Mouse (Mus musculus) lung, postnatal 10 days (tissue): ENCODE results near the gene Hdac5.
A peak's percentile ranks its signal among the peaks of the same experiment; 100 is the strongest.
"Not testable (repeated sequence)": the region's sequence is repeated elsewhere in the genome, so short reads cannot be mapped to it uniquely, and the experiment has no call there.

ENCODE experiments used
- DNase-seq: peaks from one replicate; pipeline ENCODE4 v3.0.0; 2021

Gene Hdac5

DNA sequence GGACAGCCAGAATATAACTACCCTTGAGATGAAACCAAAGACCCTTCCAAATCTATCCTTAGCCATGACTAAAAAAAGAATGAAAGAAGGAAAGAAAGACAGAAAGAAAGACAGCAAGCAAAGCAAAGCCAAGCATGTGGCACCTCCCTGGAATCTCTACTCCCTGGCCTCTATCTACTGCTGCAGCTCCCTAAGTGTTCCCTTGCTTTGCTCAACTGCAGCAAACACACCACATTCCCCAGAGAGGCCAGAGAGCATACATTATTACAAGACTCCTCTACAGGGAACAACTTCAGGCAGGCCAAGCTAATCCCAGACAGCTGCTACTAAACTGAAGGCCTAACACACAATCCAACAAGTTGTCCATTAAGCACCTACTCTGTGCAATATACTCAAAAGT, 50.1 kb downstream of the Hdac5 start:
- no peak for DNase-seq

DNA sequence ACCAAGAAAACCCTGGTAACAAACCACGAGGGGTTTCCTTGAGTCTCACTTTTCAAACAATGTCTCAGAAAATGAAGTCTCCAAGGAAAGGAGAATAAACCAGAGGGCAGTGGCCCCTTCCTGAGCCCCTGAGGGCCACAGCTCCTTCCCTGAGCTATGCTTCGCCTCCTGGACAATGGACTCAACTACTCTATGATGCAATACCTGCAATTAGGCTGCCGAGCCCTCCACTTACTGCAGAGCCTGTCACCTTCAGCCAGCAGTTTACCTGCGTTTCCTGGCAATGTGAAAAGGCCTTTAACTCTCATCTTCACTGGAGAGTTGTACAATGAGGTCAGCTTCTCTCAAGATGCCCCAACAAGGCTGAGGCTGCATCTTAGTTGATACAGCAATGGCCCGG, 61.3 kb downstream of the Hdac5 start:
- DNase-seq, result no peak

DNA sequence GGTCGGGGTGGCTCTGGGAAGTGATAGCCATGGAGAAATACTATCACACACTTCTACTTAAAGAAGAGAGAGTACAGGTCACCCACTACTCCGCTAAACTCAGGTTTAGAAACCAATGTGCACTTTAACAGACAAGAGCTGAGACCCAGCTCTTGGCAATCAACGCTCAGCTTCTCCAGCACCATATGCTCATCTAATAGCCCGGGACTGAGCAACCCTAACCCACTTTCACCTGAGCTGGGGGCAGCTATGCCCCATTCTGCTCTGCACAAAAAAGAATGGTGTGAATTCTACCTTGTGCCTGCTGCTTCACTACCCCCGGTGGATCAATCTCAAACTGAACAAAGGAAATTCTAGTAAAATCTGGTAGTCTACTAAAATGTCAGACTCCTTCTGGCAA, 62.4 kb downstream of the Hdac5 start:
- DNase-seq, result no peak

DNA sequence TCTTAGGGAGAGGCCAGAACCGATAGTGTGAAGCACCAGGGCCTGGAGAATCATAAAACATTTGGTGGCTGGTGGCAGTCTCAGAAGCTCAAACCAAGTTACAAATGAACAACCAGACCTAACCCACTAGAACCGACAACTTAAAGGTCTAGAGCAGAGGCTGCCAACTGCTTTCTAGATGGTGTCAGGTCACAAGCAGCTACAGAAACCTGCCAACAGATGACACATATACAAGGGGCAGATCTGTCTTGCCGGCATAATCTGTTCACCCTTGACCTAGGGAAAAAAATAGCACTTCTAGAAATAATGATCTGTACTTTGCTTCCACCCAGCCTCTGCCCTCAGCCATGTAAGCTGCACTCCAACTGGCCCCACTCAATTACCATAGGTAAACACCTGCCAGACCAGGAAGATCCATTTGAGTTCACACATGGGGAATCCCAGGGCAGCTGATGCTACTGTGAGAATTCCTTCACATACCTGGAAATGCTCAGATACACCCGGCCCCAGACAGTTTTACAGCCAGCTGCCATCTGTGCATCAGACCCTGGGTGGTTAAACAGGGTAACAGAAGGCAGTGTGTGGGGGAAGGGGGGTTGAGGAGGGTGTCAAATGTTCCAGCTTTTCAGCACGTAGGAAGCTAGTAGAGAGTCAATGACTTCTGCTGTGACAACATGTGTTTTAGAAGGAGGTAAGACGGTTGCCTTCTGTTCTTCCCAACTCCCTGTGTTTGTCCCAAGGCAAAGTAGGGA, 63.8 kb downstream of the Hdac5 start:
- DNase-seq, result no peak

DNA sequence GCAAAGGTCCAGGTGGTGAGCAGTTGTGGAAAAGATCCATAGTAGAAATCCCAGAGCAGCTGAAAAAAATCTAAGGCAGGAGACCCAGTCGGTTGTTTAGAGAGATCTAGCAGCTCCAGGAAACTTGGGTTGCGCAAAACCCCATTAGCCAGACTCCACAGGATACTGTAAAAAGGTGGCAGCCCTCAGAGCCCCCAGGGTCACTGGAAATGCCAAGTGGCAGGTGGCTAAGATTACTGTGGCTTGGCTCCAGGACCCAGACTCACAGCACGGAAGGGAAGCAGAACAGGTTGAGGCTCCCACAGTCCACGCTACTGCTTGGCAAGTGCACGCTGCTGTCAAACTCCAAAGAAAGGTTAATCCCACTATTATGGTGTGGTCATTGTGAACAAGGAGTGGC, 70.2 kb downstream of the Hdac5 start:
- no peak for DNase-seq

DNA sequence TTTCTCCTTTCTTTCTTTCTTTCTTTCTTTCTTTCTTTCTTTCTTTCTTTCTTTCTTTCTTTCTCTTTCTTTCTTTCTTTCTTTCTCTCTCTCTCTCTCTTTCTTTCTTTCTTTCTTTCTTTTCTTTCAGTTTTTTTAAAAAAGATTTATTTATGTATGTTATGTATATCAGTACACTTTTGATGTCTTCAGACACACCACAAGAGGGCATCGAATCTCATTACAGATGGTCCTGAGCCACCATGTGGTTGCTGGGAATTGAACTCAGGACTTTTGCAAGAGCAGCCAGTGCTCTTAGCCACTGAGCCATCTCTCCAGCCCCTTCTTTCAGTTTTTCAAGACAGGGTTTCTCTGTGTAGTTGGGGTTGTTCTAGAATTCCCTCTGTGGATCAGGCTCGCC, 71.9 kb downstream of the Hdac5 start:
- DNase-seq, result not testable (repeated sequence)

DNA sequence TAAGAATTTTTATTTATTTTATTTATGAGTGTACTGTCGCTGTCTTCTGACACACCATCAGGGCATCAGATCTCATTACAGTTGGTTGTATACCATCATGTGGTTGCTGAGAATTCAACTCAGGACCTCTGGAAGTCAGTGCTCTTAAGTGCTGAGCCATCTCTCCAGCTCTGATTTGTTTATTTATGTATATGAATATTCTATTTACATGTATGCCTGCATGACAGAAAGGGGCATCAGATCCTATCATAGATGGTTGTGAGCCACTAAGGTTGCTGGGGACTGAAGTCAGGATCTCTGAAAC, 73.2 kb downstream of the Hdac5 start:
- DNase-seq, result no peak

DNA sequence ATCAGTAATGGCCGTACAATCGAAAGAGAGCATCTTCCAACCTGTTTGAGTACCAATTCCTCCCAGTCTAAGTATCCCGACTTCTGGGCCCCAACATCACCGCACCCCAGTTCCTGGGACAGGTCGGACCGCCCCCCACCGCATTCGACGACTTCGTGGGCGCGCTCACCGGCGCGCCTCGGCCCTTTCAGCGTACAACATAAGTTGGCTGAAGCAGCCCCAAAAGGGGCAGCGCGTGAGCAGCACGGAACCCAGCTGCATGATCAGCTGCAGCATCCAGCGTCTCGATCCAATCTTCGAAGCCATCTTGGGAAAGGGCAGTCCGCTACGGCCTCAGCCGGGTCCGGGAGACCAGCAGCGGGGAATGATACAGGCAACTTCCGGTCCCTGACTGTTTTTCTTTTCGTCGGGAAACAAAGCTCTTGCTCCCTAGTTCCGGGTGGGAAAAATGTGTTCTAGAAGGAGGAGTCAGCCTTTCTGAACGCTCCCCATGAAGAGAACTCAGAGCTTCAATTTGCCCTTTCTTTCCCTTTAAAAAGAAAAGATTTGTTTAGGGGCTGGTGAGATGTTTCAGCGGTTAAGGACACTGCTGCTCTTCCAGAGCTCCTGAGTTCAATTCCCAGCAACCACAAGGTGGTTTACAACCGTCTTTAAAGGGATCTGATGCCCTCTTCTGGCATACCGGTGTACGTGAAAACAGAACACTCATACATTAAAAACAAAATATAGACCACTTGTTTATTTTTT, 73.8 kb downstream of the Hdac5 start, which contains the start of gene Tmem101:
Tmem101 (minus strand) TSS at position 366 of the 747 bp plus-strand sequence.
- DNase-seq, result peak; percentile 96

DNA sequence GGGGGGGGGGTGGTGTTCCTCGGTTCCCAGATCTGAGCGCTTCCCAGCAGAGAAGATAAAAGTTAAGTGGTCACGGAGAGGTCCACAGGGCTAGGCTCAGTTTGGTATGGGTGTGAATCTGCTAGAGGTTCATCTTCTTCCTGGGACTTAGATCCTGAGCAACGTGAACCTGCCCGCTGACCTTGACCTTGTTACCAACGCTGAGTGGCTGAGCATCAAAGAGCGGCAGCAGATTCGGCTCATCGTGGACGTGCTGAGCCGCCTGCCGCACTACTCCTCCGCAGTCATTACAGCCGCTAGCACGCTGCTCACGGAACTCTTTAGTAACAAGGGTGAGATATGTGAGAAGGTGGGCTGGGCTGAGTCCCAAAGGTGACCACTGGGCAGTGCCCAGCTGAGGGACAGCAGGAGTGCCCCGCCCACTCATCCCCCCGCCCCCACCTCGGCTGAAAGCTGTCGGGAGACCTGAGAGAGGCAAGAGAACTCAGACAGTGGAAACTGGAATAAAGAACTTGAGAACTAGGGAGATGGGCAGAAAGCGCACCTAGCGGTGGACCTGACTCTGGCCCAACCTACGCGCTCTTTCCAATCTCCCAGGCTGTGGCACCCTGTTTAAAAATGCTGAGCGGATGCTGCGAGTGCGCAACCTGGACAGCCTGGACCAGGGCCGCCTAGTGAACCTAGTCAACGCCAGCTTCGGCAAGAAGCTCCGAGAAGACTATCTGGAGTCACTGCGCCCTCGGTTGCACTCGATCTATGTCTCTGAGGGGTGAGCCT, 82.6 kb downstream of the Hdac5 start:
- DNase-seq, result no peak

DNA sequence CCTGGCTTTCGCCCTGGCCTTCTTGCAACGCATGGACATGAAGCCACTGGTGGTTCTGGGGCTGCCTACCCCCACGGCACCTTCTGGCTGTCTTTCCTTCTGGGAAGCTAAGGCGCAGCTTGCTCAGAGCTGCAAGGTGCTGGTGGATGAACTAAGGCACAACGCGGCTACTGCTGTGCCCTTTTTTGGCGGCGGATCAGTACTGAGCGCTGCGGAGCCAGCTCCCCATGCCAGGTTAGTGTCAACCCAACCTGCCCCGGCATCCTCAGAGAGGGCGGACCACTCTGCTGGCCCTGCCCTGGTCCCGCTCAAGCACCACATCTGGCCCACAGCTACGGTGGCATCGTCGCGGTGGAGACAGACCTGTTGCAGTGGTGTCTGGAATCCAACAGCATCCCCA, 83.4 kb downstream of the Hdac5 start:
- DNase-seq, result no peak

DNA sequence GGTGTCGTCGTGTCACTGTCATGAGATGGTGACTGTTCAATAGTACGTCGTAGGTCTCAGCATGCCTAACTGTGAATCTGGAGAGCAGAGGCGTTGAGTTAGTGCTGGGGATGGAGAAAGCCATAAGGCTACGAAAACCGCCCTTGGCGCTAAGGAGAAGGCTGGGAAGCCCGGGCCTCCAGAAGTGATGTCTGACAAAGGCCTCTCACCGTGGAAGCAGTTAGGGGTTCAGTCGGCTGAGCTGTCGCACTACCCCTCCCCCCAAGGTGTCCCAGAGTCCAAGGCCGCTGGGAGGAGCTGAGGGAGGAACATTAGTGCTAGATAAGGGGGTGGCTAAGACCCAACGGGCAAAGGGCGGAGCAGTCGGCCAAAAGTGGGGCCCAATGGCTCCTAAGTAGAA, 84.0 kb downstream of the Hdac5 start:
- DNase-seq, result peak; percentile 30

DNA sequence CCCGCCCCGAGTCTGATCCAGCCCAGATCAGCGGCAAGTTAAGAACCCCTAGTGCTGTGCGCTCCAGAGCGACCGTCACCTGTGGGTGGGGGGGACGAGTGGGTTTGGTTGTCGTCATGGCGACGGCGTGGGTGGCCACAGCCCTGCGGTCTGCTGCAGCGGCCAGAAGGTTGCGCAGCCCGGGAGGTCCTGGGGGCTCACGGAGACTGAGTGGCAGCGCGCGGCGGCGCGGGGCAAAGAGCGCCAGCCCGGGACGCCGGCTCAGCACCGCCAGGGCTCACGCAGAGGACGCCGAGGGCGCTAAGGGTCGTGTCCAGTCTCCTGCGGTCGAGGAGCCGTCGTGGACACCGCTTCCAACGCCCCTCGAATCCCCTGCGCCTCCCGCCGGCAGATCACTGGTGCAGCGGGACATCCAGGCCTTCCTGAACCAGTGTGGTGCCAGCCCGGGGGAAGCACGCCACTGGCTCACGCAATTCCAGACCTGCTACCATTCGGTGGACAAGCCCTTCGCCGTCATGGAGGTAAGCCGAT, 84.4 kb downstream of the Hdac5 start, which contains the start of gene Nags:
Nags (plus strand) TSS at position 43 of the 531 bp plus-strand sequence.
- no peak for DNase-seq

DNA sequence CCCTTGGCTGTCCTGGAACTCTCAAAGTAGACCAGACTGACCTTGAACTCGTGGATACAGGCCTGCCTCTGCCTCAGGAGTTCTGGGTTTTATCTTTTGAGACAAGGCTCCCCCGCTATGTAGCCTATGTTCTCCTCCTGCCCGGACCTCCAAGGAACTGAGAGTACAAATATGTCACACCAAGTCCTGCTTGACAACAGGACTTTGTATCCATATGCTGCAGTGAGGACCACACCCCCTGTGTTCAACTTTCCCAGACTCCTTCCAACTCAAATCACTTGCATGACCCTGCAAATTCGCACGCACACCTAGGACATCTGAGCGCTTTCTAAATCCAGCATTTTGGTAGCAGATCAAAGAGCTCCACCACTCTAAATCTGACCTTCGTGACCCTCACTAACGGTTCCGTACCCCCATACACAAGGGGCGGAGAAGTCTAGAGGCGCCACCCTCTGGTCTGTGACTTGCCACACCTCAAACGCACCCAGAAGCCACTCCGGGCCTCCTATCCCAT, 85.0 kb downstream of the Hdac5 start:
- no peak for DNase-seq
